Mouse (Mus musculus): Measurements from ENCODE around the gene Samd10. TPM values are rescaled to one million over a fixed set of nuclear protein-coding genes. Genes with fewer than 3 reads are reported as not detected.

Gene Samd10
- polyA plus RNA-seq, 1 experiment from 2014 or later = 11.2 TPM

GRCm38 (mm10) chr2:181593937-181594336, 5.1 kb downstream of the Samd10 start:
- no peaks in the 10 kb centered on the region for H3K9me3 ChIP-seq (replicated peaks; ENCODE audit: control insufficient read depth, low read length)
- H3K4me3 ChIP-seq (ENCODE audit: low read length) = no peak overlapping the region
- H3K36me3 ChIP-seq (ENCODE audit: control insufficient read depth, insufficient read depth) = peaks cover 6% of the 10 kb centered on the region; the same call in 1 of the 2 replicates
- no peak for ATAC-seq (replicated peaks; ENCODE audit: extremely low read depth, insufficient read depth, low FRiP score)
- H3K4me2 ChIP-seq (ENCODE audit: low read depth, low read length) = no peak overlapping the region
- H3K4me1 ChIP-seq (ENCODE audit: control insufficient read depth, insufficient read depth, low read length) = peaks cover 14% of the 10 kb centered on the region
- H3K9ac ChIP-seq (ENCODE audit: low read length) = no peak overlapping the region
- no peak overlapping the region for H3K27ac ChIP-seq (ENCODE audit: low read length)
- H3K27me3 ChIP-seq (ENCODE audit: control insufficient read depth, insufficient read depth, low read length) = no peaks in the 10 kb centered on the region

- H3K27me3 ChIP-seq (ENCODE audit: control insufficient read depth, insufficient read depth, low read length) = no peaks in the 10 kb centered on the region
- peaks cover 10% of the 10 kb centered on the region for H3K4me1 ChIP-seq (ENCODE audit: control insufficient read depth, insufficient read depth, low read length)
- H3K9me3 ChIP-seq (replicated peaks; ENCODE audit: control insufficient read depth, low read length) = no peaks in the 10 kb centered on the region
- 4% methylated on average over 6 of the region's 6 CpGs for WGBS
- peak overlapping the region; percentile 95 for H3K4me3 ChIP-seq (ENCODE audit: low read length)
- H3K9ac ChIP-seq (ENCODE audit: low read length) = peak overlapping the region; percentile 88
- peak; percentile 9; the same call in 1 of the 2 replicates for ATAC-seq (replicated peaks; ENCODE audit: extremely low read depth, insufficient read depth, low FRiP score)
- peak overlapping the region; percentile 71 for H3K4me2 ChIP-seq (ENCODE audit: low read depth, low read length)
- peak overlapping the region; percentile 81 for H3K27ac ChIP-seq (ENCODE audit: low read length)
- H3K36me3 ChIP-seq (ENCODE audit: control insufficient read depth, insufficient read depth) = peaks cover 9% of the 10 kb centered on the region
These were observed 6.0 kb downstream of the Samd10 start for GRCm38 (mm10) chr2:181593042-181593421.

- H3K27ac ChIP-seq (ENCODE audit: low read length) = peak within 1 kb of the TSS; percentile 81
- peaks cover 13% of the 10 kb centered on the region for H3K36me3 ChIP-seq (ENCODE audit: control insufficient read depth, insufficient read depth)
- under 1% methylated on average over 88 of the region's 97 CpGs for WGBS
- peak within 1 kb of the TSS; percentile 71 for H3K4me2 ChIP-seq (ENCODE audit: low read depth, low read length)
- no peaks in the 10 kb centered on the region for H3K27me3 ChIP-seq (ENCODE audit: control insufficient read depth, insufficient read depth, low read length)
- H3K4me1 ChIP-seq (ENCODE audit: control insufficient read depth, insufficient read depth, low read length) = peaks cover 10% of the 10 kb centered on the region
- peak within 1 kb of the TSS; percentile 88 for H3K9ac ChIP-seq (ENCODE audit: low read length)
- H3K9me3 ChIP-seq (replicated peaks; ENCODE audit: control insufficient read depth, low read length) = no peaks in the 10 kb centered on the region
- H3K4me3 ChIP-seq (ENCODE audit: low read length) = peak within 1 kb of the TSS; percentile 95
- ATAC-seq (replicated peaks; ENCODE audit: extremely low read depth, insufficient read depth, low FRiP score) = peak; percentile 80
These were observed 6.6 kb downstream of the Samd10 start, which contains the start of gene Zfp512b for GRCm38 (mm10) chr2:181592231-181593041. TSS of gene Zfp512b (minus strand) at chr2:181592803.

- H3K36me3 ChIP-seq (ENCODE audit: control insufficient read depth, insufficient read depth) = peaks cover 20% of the 10 kb centered on the region
- peak within 1 kb of the TSS; percentile 81 for H3K27ac ChIP-seq (ENCODE audit: low read length)
- no peaks in the 10 kb centered on the region for H3K27me3 ChIP-seq (ENCODE audit: control insufficient read depth, insufficient read depth, low read length)
- peak within 1 kb of the TSS; percentile 71 for H3K4me2 ChIP-seq (ENCODE audit: low read depth, low read length)
- H3K4me1 ChIP-seq (ENCODE audit: control insufficient read depth, insufficient read depth, low read length) = peaks cover 10% of the 10 kb centered on the region
- WGBS = 9% methylated on average over 5 of the region's 5 CpGs
- H3K4me3 ChIP-seq (ENCODE audit: low read length) = peak within 1 kb of the TSS; percentile 95
- no peaks in the 10 kb centered on the region for H3K9me3 ChIP-seq (replicated peaks; ENCODE audit: control insufficient read depth, low read length)
- no peak for ATAC-seq (replicated peaks; ENCODE audit: extremely low read depth, insufficient read depth, low FRiP score)
- H3K9ac ChIP-seq (ENCODE audit: low read length) = peak within 1 kb of the TSS; percentile 88
These were observed 7.4 kb downstream of the Samd10 start, which contains the start of gene Prpf6 for GRCm38 (mm10) chr2:181591528-181592085. TSS of gene Prpf6 (plus strand) at chr2:181591868.

- WGBS = 93% methylated on average over 5 of the region's 5 CpGs
- H3K4me1 ChIP-seq (ENCODE audit: control insufficient read depth, insufficient read depth, low read length) = peaks cover 10% of the 10 kb centered on the region
- ATAC-seq (replicated peaks; ENCODE audit: extremely low read depth, insufficient read depth, low FRiP score) = no peak
- no peak overlapping the region for H3K9ac ChIP-seq (ENCODE audit: low read length)
- H3K27me3 ChIP-seq (ENCODE audit: control insufficient read depth, insufficient read depth, low read length) = no peaks in the 10 kb centered on the region
- H3K9me3 ChIP-seq (replicated peaks; ENCODE audit: control insufficient read depth, low read length) = no peaks in the 10 kb centered on the region
- no peak overlapping the region for H3K4me3 ChIP-seq (ENCODE audit: low read length)
- H3K27ac ChIP-seq (ENCODE audit: low read length) = no peak overlapping the region
- peaks cover 30% of the 10 kb centered on the region for H3K36me3 ChIP-seq (ENCODE audit: control insufficient read depth, insufficient read depth)
- H3K4me2 ChIP-seq (ENCODE audit: low read depth, low read length) = no peak overlapping the region
These were observed 8.5 kb downstream of the Samd10 start for GRCm38 (mm10) chr2:181590471-181590870.

GRCm38 (mm10) chr2:181589732-181590105, 9.3 kb downstream of the Samd10 start:
- Histone ChIP-seq H3K27ac (ENCODE audit: low read length) (no peak overlapping the region), H3K4me3 (ENCODE audit: low read length) (no peak overlapping the region), H3K27me3 (ENCODE audit: control insufficient read depth, insufficient read depth, low read length) (no peaks in the 10 kb centered on the region), H3K9me3 (replicated peaks; ENCODE audit: control insufficient read depth, low read length) (no peaks in the 10 kb centered on the region), H3K36me3 (ENCODE audit: control insufficient read depth, insufficient read depth) (peaks cover 30% of the 10 kb centered on the region), H3K9ac (ENCODE audit: low read length) (no peak overlapping the region), H3K4me2 (ENCODE audit: low read depth, low read length) (no peak overlapping the region), H3K4me1 (ENCODE audit: control insufficient read depth, insufficient read depth, low read length) (peaks cover 10% of the 10 kb centered on the region)
- WGBS = 97% methylated on average over 9 of the region's 9 CpGs
- no peak for ATAC-seq (replicated peaks; ENCODE audit: extremely low read depth, insufficient read depth, low FRiP score)

GRCm38 (mm10) chr2:181589011-181589731, 9.8 kb downstream of the Samd10 start:
- Histone ChIP-seq H3K4me1 (ENCODE audit: control insufficient read depth, insufficient read depth, low read length) (peaks cover 10% of the 10 kb centered on the region), H3K36me3 (ENCODE audit: control insufficient read depth, insufficient read depth) (peaks cover 30% of the 10 kb centered on the region), H3K4me3 (ENCODE audit: low read length) (no peak overlapping the region), H3K27me3 (ENCODE audit: control insufficient read depth, insufficient read depth, low read length) (no peaks in the 10 kb centered on the region), H3K9me3 (replicated peaks; ENCODE audit: control insufficient read depth, low read length) (no peaks in the 10 kb centered on the region), H3K27ac (ENCODE audit: low read length) (no peak overlapping the region), H3K4me2 (ENCODE audit: low read depth, low read length) (no peak overlapping the region), H3K9ac (ENCODE audit: low read length) (no peak overlapping the region)
- WGBS = 84% methylated on average over 10 of the region's 10 CpGs
- ATAC-seq (replicated peaks; ENCODE audit: extremely low read depth, insufficient read depth, low FRiP score) = no peak

- Histone ChIP-seq H3K4me2 (ENCODE audit: low read depth, low read length) (no peak overlapping the region), H3K9ac (ENCODE audit: low read length) (no peak overlapping the region), H3K4me1 (ENCODE audit: control insufficient read depth, insufficient read depth, low read length) (peaks cover 10% of the 10 kb centered on the region), H3K9me3 (replicated peaks; ENCODE audit: control insufficient read depth, low read length) (no peaks in the 10 kb centered on the region), H3K4me3 (ENCODE audit: low read length) (no peak overlapping the region), H3K27ac (ENCODE audit: low read length) (no peak overlapping the region), H3K36me3 (ENCODE audit: control insufficient read depth, insufficient read depth) (peaks cover 30% of the 10 kb centered on the region), H3K27me3 (ENCODE audit: control insufficient read depth, insufficient read depth, low read length) (no peaks in the 10 kb centered on the region)
- 91% methylated on average over 11 of the region's 11 CpGs for WGBS
- no peak for ATAC-seq (replicated peaks; ENCODE audit: extremely low read depth, insufficient read depth, low FRiP score)
These were observed 10.7 kb downstream of the Samd10 start for GRCm38 (mm10) chr2:181588229-181588780.
